Mouse (Mus musculus) mouse trophoblast stem cell (cell line): ENCODE results near the gene Haus6.
"Not testable (repeated sequence)": the region's sequence is repeated elsewhere in the genome, so short reads cannot be mapped to it uniquely, and the experiment has no call there.

Experiments used
- in situ Hi-C, 2 experiments: fragments of 300-500 bp; cut with MseI, MboI; formaldehyde crosslinking; loops; 2 replicates in 1 of 2; 3 replicates in 1 of 2; pipeline ENCODE4 v1.15.1; 2025

Haus6 gene

GRCm38 (mm10) chr4:86611524-86612288 lies at the start of gene Haus6:
Gene Haus6, minus strand, starts transcription at chr4:86612055.
- in situ Hi-C loops: no loop called here

- in situ Hi-C loops: loop anchor here in 1 of 2 experiments (5.0 kb wide), 1 partner anchor 35 kb away; no protein-coding TSS in a partner anchor
These were observed 45.3 kb upstream of the Haus6 start for GRCm38 (mm10) chr4:86657176-86657575.

- in situ Hi-C loops: loop anchor here in 1 of 2 experiments (5.0 kb wide), 1 partner anchor 36 kb away; no protein-coding TSS in a partner anchor
These were observed 44.6 kb upstream of the Haus6 start for GRCm38 (mm10) chr4:86656410-86656809.

GRCm38 (mm10) chr4:86651686-86652384 lies 40.0 kb upstream of the Haus6 start:
- in situ Hi-C loops: loop anchor here in 1 of 2 experiments (5.0 kb wide), 1 partner anchor 40 kb away; no protein-coding TSS in a partner anchor

- in situ Hi-C loops: not testable (repeated sequence)
These were observed 36.5 kb upstream of the Haus6 start for GRCm38 (mm10) chr4:86648394-86648793.

- in situ Hi-C loops: not testable (repeated sequence)
These were observed 25.7 kb upstream of the Haus6 start for GRCm38 (mm10) chr4:86637561-86637960.

GRCm38 (mm10) chr4:86634873-86635272 lies 23.0 kb upstream of the Haus6 start:
- in situ Hi-C loops: not testable (repeated sequence)

GRCm38 (mm10) chr4:86634312-86634711 lies 22.5 kb upstream of the Haus6 start:
- in situ Hi-C loops: not testable (repeated sequence)

GRCm38 (mm10) chr4:86632556-86632955 lies 20.7 kb upstream of the Haus6 start:
- in situ Hi-C loops: not testable (repeated sequence)

GRCm38 (mm10) chr4:86631831-86632230 lies 20.0 kb upstream of the Haus6 start:
- in situ Hi-C loops: no loop called here

- in situ Hi-C loops: not testable (repeated sequence)
These were observed 14.6 kb upstream of the Haus6 start for GRCm38 (mm10) chr4:86626496-86626895.

- in situ Hi-C loops: no loop called here
These were observed 13.6 kb upstream of the Haus6 start for GRCm38 (mm10) chr4:86625463-86625862.

GRCm38 (mm10) chr4:86622532-86622931 lies 10.7 kb upstream of the Haus6 start:
- in situ Hi-C loops: not testable (repeated sequence)

GRCm38 (mm10) chr4:86622116-86622515 lies 10.3 kb upstream of the Haus6 start:
- in situ Hi-C loops: no loop called here

- in situ Hi-C loops: no loop called here
These were observed 8.7 kb upstream of the Haus6 start for GRCm38 (mm10) chr4:86620506-86620905.

- in situ Hi-C loops: no loop called here
These were observed 400 bp upstream of the Haus6 start for GRCm38 (mm10) chr4:86612289-86612620.

- in situ Hi-C loops: no loop called here
These were observed 20.6 kb downstream of the Haus6 start for GRCm38 (mm10) chr4:86591304-86591703.

GRCm38 (mm10) chr4:86588236-86588635 lies 23.6 kb downstream of the Haus6 start:
- in situ Hi-C loops: no loop called here

GRCm38 (mm10) chr4:86580591-86580990 lies 31.3 kb downstream of the Haus6 start:
- in situ Hi-C loops: no loop called here

- in situ Hi-C loops: no loop called here
These were observed 31.8 kb downstream of the Haus6 start for GRCm38 (mm10) chr4:86580056-86580455.

GRCm38 (mm10) chr4:86576630-86577225 lies 35.1 kb downstream of the Haus6 start:
- in situ Hi-C loops: no loop called here

- in situ Hi-C loops: no loop called here
These were observed 35.7 kb downstream of the Haus6 start for GRCm38 (mm10) chr4:86576120-86576541.
